Mouse (Mus musculus): Measurements from ENCODE around the gene Gfpt2.
"Not testable (repeated sequence)": the region's sequence is repeated elsewhere in the genome, so short reads cannot be mapped to it uniquely, and the experiment has no call there.

DNA sequence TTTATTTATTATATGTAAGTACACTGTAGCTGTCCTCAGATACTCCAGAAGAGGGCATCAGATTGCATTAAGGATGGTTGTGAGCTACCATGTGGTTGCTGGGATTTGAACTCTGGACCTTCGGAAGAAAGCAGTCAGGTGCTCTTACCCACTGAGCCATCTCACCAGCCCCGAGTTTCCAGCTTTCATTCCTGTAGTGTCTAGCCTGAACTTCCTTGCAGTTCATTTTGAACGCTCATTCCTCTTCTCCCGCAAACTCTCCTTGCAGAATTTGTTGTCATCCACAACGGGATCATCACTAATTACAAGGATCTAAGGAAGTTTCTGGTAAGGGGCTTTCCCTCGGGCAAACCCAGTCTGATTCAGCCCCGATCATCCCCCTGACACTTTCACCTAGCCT lies 16.7 kb downstream of the Gfpt2 start:
- not testable (repeated sequence) for TF ChIP-seq CTCF (conservative IDR thresholded peaks at IDR 0.05; ENCODE audit: low read length); NANOG (IDR thresholded peaks at IDR 0.05; ENCODE audit: borderline replicate concordance, low read length); POU5F1 (IDR thresholded peaks at IDR 0.05; ENCODE audit: borderline replicate concordance, low read length)
